Mouse (Mus musculus) gastrocnemius, adult 8-10 months (tissue): ENCODE results near the gene Ccdc163. TPM values are rescaled to one million over a fixed set of nuclear protein-coding genes. Genes with fewer than 3 reads are reported as not detected.

ENCODE experiments used
- DNase-seq, 2 experiments: peaks; one replicate each; pipeline ENCODE4 v3.0.0; 2022; ENCODE audit warnings: low spot score in 2 of 2
- total RNA-seq, 4 experiments: library from RNA; stranded (reverse); gene quantifications; 2 replicates each; pipeline ENCODE4 v1.2.4; 2022

The Ccdc163 gene
- total RNA-seq, 4 experiments from 2014 or later = 1.2 to 2.2 (median 1.7) TPM

GRCm38 (mm10) chr4:116700964-116701363 is 7.3 kb upstream of the Ccdc163 start:
- DNase-seq = no peak

- DNase-seq = peak; percentile 36 to 48
Measured at GRCm38 (mm10) chr4:116703804-116704203, 4.5 kb upstream of the Ccdc163 start.

- peak in 1 of 2 experiments; percentile 3 for DNase-seq
Measured at GRCm38 (mm10) chr4:116707666-116708065, 643 bp upstream of the Ccdc163 start.

GRCm38 (mm10) chr4:116708791-116709390 is 582 bp downstream of the Ccdc163 start:
- no peak for DNase-seq

GRCm38 (mm10) chr4:116710154-116710553 is 1.8 kb downstream of the Ccdc163 start:
- no peak for DNase-seq

GRCm38 (mm10) chr4:116712536-116712935 is 4.2 kb downstream of the Ccdc163 start:
- DNase-seq = no peak

GRCm38 (mm10) chr4:116719396-116719795 is 11.1 kb downstream of the Ccdc163 start:
- DNase-seq = peak; percentile 24 to 29

- peak; percentile 89 to 92 for DNase-seq
Measured at GRCm38 (mm10) chr4:116720343-116721097, 12.2 kb downstream of the Ccdc163 start, which contains the start of gene Tesk2. Gene Tesk2, plus strand, starts transcription at chr4:116720948.

GRCm38 (mm10) chr4:116721098-116721628 is 12.9 kb downstream of the Ccdc163 start:
- no peak for DNase-seq

GRCm38 (mm10) chr4:116722230-116722629 is 13.9 kb downstream of the Ccdc163 start:
- DNase-seq = no peak

- no peak for DNase-seq
Measured at GRCm38 (mm10) chr4:116725444-116725843, 17.1 kb downstream of the Ccdc163 start.

GRCm38 (mm10) chr4:116727401-116727800 is 19.1 kb downstream of the Ccdc163 start:
- DNase-seq = no peak

GRCm38 (mm10) chr4:116729532-116729931 is 21.2 kb downstream of the Ccdc163 start:
- no peak for DNase-seq

- DNase-seq = no peak
Measured at GRCm38 (mm10) chr4:116731077-116731476, 22.8 kb downstream of the Ccdc163 start.

- DNase-seq = no peak
Measured at GRCm38 (mm10) chr4:116732355-116732754, 24.0 kb downstream of the Ccdc163 start.

- DNase-seq = no peak
Measured at GRCm38 (mm10) chr4:116734996-116735395, 26.7 kb downstream of the Ccdc163 start.

GRCm38 (mm10) chr4:116738972-116739751 is 30.9 kb downstream of the Ccdc163 start:
- no peak for DNase-seq

- no peak for DNase-seq
Measured at GRCm38 (mm10) chr4:116749750-116750149, 41.4 kb downstream of the Ccdc163 start.

- no peak for DNase-seq
Measured at GRCm38 (mm10) chr4:116761914-116762313, 53.6 kb downstream of the Ccdc163 start.

- DNase-seq = no peak
Measured at GRCm38 (mm10) chr4:116764001-116764400, 55.7 kb downstream of the Ccdc163 start.

- no peak for DNase-seq
Measured at GRCm38 (mm10) chr4:116768510-116768909, 60.2 kb downstream of the Ccdc163 start.

- no peak for DNase-seq
Measured at GRCm38 (mm10) chr4:116769060-116769459, 60.8 kb downstream of the Ccdc163 start.
